Mouse (Mus musculus) kidney, adult 2 months (tissue): ENCODE results near the gene A430005L14Rik. TPM values are rescaled to one million over a fixed set of nuclear protein-coding genes. Genes with fewer than 3 reads are reported as not detected.

ENCODE experiments used
- DNase-seq: peaks from one replicate; pipeline ENCODE4 v3.0.0; 2021
- H3K27ac ChIP-seq: fragments of 200-500 bp; 2 replicates; pipeline ENCODE4 v1.5.1; 2012; ENCODE audit warnings: low read depth, low read length, control low read depth, inconsistent platforms; ENCODE audit not compliant: insufficient read depth
- H3K27me3 ChIP-seq: fragments of 200-500 bp; replicated peaks from 2 replicates; pipeline ENCODE4 v1.6.1; 2012; ENCODE audit warnings: mild to moderate bottlenecking, moderate library complexity, low read length, inconsistent platforms; ENCODE audit not compliant: control insufficient read depth, insufficient read depth
- H3K36me3 ChIP-seq: fragments of 200-500 bp; 2 replicates; pipeline ENCODE4 v1.6.1; 2012; ENCODE audit warnings: mild to moderate bottlenecking, moderate library complexity, low read length, inconsistent platforms; ENCODE audit not compliant: control insufficient read depth, insufficient read depth
- H3K4me1 ChIP-seq: fragments of 200-500 bp; 2 replicates; pipeline ENCODE4 v1.6.1; 2011; ENCODE audit warnings: low read length; ENCODE audit not compliant: control insufficient read depth, insufficient read depth
- H3K4me3 ChIP-seq: fragments of 200-500 bp; 2 replicates; pipeline ENCODE4 v1.5.1; 2011; ENCODE audit warnings: mild to moderate bottlenecking, low read depth, low read length, control low read depth; ENCODE audit not compliant: insufficient read depth
- CTCF ChIP-seq: fragments of 200-500 bp; conservative IDR thresholded peaks from 2 replicates; pipeline ENCODE4 v1.5.1; 2011; ENCODE audit warnings: low read depth, mild to moderate bottlenecking, control low read depth, low read length, moderate library complexity, mixed read lengths; ENCODE audit not compliant: insufficient read depth, insufficient read length
- POLR2A ChIP-seq: fragments of 200-500 bp; IDR thresholded peaks from one replicate; pipeline ENCODE4 v1.6.1; 2011; ENCODE audit warnings: low read depth, low read length, control low read depth
- WGBS: fragments of 180-500 bp; shearing (Covaris S2); methylation state at CpG from one replicate; pipeline ENCODE4 v1.1.7; 2018; 5-methylcytosine and 5-hydroxymethylcytosine counted together
- polyA plus RNA-seq: library from polyadenylated mRNA; depleted of rRNA; stranded (reverse); fragments of >200 nt; gene quantifications from 2 replicates; pipeline ENCODE4 v1.2.3, GENCODE M21; 2012; rRNA removed

Gene A430005L14Rik
- polyA plus RNA-seq, 1 experiment: 42.6 TPM

DNA sequence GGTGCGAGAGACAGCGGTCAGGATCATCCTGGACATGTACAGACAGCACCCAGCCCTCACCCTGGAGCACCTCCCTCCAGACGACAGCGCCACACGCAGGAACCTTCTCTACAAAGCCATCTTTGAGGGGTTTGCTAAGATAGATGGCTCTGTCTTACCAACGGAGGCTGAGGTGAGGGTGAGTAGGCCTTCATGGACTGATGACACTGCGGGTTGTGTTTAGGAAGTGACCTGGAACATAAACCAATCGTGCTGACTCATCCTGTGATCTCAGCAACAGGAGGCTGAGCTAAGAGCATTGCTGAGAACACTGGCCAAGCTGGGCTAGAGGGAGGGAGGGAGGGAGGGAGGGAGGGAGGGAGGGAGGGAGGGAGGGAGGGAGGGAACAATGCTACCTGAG lies 36.5 kb downstream of the A430005L14Rik start:
- Histone ChIP-seq H3K4me1 (no peaks in the 10 kb centered on the region), H3K36me3 (no peaks in the 10 kb centered on the region), H3K27me3 (no peaks in the 10 kb centered on the region), H3K4me3 (no peak overlapping the region), H3K27ac (no peak overlapping the region)
- TF ChIP-seq POLR2A: no peak
- no peak for TF ChIP-seq CTCF
- WGBS: 91% methylated on average over 8 of the region's 8 CpGs
- no peak for DNase-seq

DNA sequence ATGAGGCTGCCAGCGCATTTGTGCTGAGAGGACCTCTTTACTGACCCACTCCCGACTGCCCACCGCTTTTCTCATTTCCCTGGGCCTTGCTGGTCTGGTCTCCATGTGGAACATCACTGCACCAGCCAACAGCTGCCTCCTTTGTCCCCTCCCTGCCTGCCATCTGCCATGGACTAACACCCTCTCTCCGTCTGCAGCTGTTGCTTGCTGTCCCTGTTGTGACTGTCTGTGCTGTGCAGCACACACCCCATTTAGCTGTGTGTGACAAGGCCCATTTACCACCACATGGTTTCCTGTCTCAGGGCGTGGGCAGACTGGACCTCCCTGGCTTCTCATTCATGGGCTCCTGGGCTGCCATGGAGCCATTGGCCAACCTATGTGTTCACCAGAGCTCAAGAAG lies 48.5 kb downstream of the A430005L14Rik start:
- no peaks in the 10 kb centered on the region for H3K36me3 ChIP-seq
- TF ChIP-seq POLR2A: no peak
- no peak for TF ChIP-seq CTCF
- no peaks in the 10 kb centered on the region for H3K4me1 ChIP-seq
- no peak for DNase-seq
- no peak overlapping the region for H3K27ac ChIP-seq
- H3K27me3 ChIP-seq: no peaks in the 10 kb centered on the region
- H3K4me3 ChIP-seq: no peak overlapping the region
- WGBS: 94% methylated on average over 5 of the region's 5 CpGs

DNA sequence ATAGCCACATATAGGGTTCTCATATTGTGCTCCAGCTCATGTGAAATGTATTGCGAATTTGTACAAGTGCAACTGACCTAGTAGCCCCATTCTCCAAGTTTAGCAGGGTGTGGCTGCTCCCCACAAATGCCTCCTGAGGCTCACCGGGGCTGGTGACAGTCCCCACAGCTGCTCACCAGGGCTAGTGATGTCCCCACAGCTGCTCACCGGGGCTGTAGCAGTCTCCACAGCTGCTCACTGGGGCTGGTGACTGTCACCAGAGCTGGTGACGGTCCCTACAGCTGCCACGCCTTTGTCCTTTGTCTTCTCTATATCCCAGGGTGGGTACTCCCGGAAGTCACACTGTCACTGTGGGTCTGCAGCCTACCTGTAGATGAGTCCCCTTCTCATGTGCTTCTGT lies 49.2 kb downstream of the A430005L14Rik start:
- no peaks in the 10 kb centered on the region for H3K4me1 ChIP-seq
- no peaks in the 10 kb centered on the region for H3K27me3 ChIP-seq
- no peak for DNase-seq
- no peaks in the 10 kb centered on the region for H3K36me3 ChIP-seq
- TF ChIP-seq POLR2A (no peak), CTCF (no peak)
- no peak overlapping the region for H3K27ac ChIP-seq
- WGBS: 97% methylated on average over 6 of the region's 6 CpGs
- H3K4me3 ChIP-seq: no peak overlapping the region

DNA sequence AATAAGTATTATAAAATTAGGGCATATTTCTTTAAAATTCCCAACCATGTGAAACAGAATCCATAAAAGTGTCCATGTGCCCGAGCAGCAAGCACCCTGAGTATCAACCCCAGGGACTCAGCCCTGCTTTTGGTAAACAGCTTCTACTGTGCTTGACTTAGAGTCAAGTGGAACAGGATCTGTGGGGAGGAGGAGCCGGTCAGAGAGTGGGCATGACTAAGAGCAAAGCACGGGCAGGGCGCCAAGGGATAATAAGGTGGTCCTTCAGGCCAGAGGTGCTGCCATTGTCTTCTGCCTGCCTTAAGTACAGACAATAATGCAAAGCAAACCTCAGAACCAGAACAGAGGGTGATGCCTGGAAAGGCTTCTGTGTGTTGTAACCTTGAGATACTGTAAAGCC lies 50.7 kb downstream of the A430005L14Rik start:
- Histone ChIP-seq H3K4me3 (no peak overlapping the region), H3K27ac (no peak overlapping the region), H3K4me1 (no peaks in the 10 kb centered on the region), H3K36me3 (no peaks in the 10 kb centered on the region), H3K27me3 (no peaks in the 10 kb centered on the region)
- DNase-seq: no peak
- TF ChIP-seq CTCF: no peak
- TF ChIP-seq POLR2A: no peak
- WGBS: 60% methylated on average over 4 of the region's 4 CpGs

DNA sequence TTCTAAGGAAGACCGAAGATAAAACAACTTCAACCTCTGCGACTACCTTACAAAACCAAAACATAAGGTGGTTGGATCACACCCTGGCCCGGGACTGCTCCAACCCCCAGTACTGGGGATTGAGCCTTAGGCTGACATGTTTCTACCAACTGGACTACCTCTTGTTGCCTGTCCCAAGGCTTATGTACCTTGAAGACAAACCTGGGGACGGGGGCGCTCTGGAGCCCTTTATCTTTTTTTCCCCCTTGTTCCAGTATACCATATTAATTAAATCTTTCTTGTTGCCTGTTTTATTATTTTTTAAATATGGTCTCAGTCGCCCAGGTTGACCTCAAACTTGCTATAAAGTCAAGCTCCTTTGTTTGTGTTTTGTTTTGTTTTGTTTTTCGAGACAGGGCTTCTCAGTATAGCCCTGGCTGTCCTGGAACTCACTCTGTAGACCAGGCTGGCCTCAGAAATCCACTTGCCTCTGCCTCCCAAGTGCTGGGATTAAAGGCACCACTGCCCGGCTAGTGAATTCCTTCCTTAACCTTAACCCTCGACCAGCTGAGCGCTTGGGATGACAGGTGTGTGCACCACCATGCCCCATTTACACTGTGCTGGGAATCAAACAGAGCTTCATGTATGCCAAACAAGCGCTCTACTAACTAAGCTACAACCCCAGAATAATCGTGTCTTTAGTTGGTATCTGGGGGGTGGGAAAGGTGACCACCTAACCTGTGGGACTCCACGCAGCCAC lies 54.0 kb downstream of the A430005L14Rik start:
- no peak for DNase-seq
- TF ChIP-seq CTCF: no peak
- no peaks in the 10 kb centered on the region for H3K36me3 ChIP-seq
- no peaks in the 10 kb centered on the region for H3K27me3 ChIP-seq
- 30% methylated on average over 13 of the region's 13 CpGs for WGBS
- peaks cover 8% of the 10 kb centered on the region; the same call in 1 of the 2 replicates for H3K4me1 ChIP-seq
- H3K4me3 ChIP-seq: peak overlapping the region; percentile 74
- peak overlapping the region; percentile 41 for H3K27ac ChIP-seq

Other genes with a start within 250 kb of the A430005L14Rik start
- 5.0 and 10.1 TPM in 2 replicates for gene Dffb, start 17.9 kb downstream of the A430005L14Rik start, polyA plus RNA-seq
- 18.4 and 19.7 TPM in 2 replicates for gene Cep104, start 18.0 kb downstream of the A430005L14Rik start, polyA plus RNA-seq
- 40.2 and 48.2 TPM in 2 replicates for gene Lrrc47, start 54.5 kb downstream of the A430005L14Rik start, polyA plus RNA-seq
- 294 and 307 TPM in 2 replicates for gene Smim1, start 69.0 kb downstream of the A430005L14Rik start, polyA plus RNA-seq
- gene Ccdc27, start 85.4 kb downstream of the A430005L14Rik start, polyA plus RNA-seq: not detected in 2 replicates
- gene Trp73, start 183.0 kb downstream of the A430005L14Rik start, polyA plus RNA-seq: 0.03 TPM in 2 replicates
- gene Wrap73, start 185.1 kb downstream of the A430005L14Rik start, polyA plus RNA-seq: 18.4 and 18.7 TPM in 2 replicates
- 173 and 177 TPM in 2 replicates for gene Tprgl, start 203.4 kb downstream of the A430005L14Rik start, polyA plus RNA-seq
- 0.55 and 1.2 TPM in 2 replicates for gene Megf6, start 213.5 kb downstream of the A430005L14Rik start, polyA plus RNA-seq